Mouse (Mus musculus) liver, embryonic 12.5 days (tissue): ENCODE measurements around the gene C130050O18Rik. TPM values are rescaled to one million over a fixed set of nuclear protein-coding genes. Genes with fewer than 3 reads are reported as not detected.
A peak's percentile ranks its signal among the peaks of the same experiment; 100 is the strongest.

ENCODE experiments used
- ATAC-seq: fragments of 200-750 bp; cut with Nextera tagmentation; 2 replicates; pipeline ENCODE4 v1.8.0; 2017; ENCODE audit warnings: moderate number of reproducible peaks, mild to moderate bottlenecking, moderate library complexity
- H3K27ac ChIP-seq: fragments of 300-500 bp; sonication (generic); 2 replicates; pipeline ENCODE4 v1.5.1; 2016; ENCODE audit warnings: mild to moderate bottlenecking
- H3K27me3 ChIP-seq: fragments of 300-500 bp; sonication (generic); replicated peaks from 2 replicates; pipeline ENCODE4 v1.6.1; 2016; ENCODE audit warnings: mild to moderate bottlenecking, moderate library complexity
- H3K36me3 ChIP-seq: fragments of 300-500 bp; sonication (generic); 2 replicates; pipeline ENCODE4 v1.6.1; 2016; ENCODE audit warnings: mild to moderate bottlenecking, moderate library complexity
- H3K4me1 ChIP-seq: fragments of 300-500 bp; sonication (generic); 2 replicates; pipeline ENCODE4 v1.6.1; 2016
- H3K4me2 ChIP-seq: fragments of 300-500 bp; sonication (generic); 2 replicates; pipeline ENCODE4 v1.6.1; 2016; ENCODE audit warnings: mild to moderate bottlenecking, moderate library complexity
- H3K4me3 ChIP-seq: fragments of 300-500 bp; sonication (generic); 2 replicates; pipeline ENCODE4 v1.5.1; 2016; ENCODE audit warnings: mild to moderate bottlenecking, moderate library complexity
- H3K9ac ChIP-seq: fragments of 300-500 bp; sonication (generic); 2 replicates; pipeline ENCODE4 v1.6.1; 2016; ENCODE audit warnings: mild to moderate bottlenecking, moderate library complexity
- H3K9me3 ChIP-seq: fragments of 300-500 bp; sonication (generic); replicated peaks from 2 replicates; pipeline ENCODE4 v1.6.1; 2016; ENCODE audit warnings: mild to moderate bottlenecking, moderate library complexity
- WGBS: fragments of 180-500 bp; shearing (Covaris S2); methylation state at CpG from one replicate; pipeline ENCODE4 v1.1.7; 2016; ENCODE audit not compliant: insufficient replicate concordance; 5-methylcytosine and 5-hydroxymethylcytosine counted together
- polyA plus RNA-seq: library from polyadenylated mRNA; unstranded; fragments of >200 nt; fragmentation: Nextera tagmentation; extraction: Ambion mirVana; gene quantifications from 2 replicates; pipeline ENCODE4 v1.2.1, GENCODE M21; 2016

C130050O18Rik gene
- polyA plus RNA-seq, 1 experiment from 2014 or later, result 0.72 TPM

DNA sequence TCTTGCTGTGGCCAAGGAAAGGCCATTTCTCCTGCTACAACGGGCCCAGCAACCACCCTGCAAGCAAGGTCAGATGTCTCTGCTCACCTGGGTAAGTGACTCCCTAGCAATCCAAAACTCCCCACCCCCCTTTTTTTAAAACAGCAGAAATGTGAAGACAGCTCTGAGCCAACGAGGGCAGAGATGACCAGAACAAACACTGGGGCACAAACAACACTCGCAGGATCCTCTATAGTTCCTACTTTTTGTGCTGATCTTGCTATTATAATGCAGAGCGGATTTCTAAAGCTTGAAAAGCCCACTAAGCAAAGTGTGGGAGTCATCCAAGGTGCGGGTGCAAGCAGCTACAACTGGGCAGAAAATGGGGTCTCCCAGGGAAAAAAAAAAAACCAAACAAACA lies 34.0 kb upstream of the C130050O18Rik start:
- peak overlapping the region; percentile 94 for H3K9ac ChIP-seq
- peak overlapping the region; percentile 68 for H3K4me3 ChIP-seq
- H3K4me1 ChIP-seq, result peaks cover 96% of the 10 kb centered on the region
- 0 out of 2 replicates have a peak, but pooled peaks cover 4% of the 10 kb centered on the region for H3K36me3 ChIP-seq
- H3K27me3 ChIP-seq, result no peaks in the 10 kb centered on the region
- 57% methylated on average over 5 of the region's 5 CpGs for WGBS
- no peaks in the 10 kb centered on the region for H3K9me3 ChIP-seq
- peak overlapping the region; percentile 92 for H3K27ac ChIP-seq
- no peak for ATAC-seq
- H3K4me2 ChIP-seq, result peak overlapping the region; percentile 85

DNA sequence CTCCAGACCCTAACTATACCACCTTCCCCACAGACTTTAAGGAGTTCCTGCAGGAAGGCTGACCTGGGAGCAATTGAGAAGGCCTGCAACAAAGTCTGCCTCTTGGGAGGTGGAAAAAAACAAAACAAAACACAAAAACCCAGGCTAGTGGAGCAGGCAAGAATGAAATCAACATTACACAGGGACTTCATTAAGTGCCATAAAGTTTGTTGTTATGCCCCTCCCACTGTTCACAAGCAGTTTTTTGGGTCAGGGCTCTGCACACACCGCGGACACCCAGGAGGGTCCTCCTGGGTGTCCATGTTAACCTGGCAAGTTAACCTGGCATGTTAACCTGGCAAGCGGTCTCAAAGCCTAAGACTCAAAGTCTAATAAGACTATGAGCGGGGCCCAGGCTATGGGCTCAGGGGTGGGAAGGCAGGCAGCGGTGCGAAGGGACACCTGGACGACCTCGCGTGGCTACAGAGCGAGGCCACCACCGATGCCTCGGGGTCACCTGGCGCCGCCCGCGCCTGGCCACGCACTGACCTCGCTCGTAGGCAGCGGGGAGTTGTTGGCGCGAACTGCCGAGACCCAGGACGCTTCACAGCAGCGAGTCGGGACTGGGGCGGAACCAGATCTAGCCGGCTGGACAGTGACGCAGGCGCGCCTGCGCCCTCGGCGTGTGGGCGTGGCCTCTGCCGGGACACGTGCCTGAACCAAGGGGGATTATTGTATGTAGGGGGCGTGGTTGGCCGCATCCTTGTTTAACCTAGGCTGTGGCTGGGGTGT lies 33.3 kb upstream of the C130050O18Rik start:
- H3K4me2 ChIP-seq, result peak overlapping the region; percentile 85
- H3K4me1 ChIP-seq, result peaks cover 96% of the 10 kb centered on the region

DNA sequence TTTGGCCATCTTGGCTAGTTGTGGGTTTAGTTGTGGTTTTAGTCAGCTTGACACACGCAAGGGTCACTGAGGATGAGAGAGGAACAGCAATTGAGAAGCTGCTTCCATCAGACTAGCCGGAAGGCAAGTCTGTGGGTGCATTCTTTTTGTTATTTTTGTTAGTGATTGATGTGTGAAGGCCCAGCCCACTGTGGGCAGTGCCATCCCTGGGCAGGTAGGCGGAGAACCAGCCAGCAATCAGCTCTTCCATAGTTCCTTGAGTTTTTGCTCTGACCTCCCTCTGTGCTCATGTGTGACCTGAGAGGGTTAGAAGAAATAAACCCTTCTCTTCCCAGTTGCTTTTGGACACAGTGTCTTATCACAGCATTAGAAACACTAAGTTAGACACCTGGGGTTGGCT lies 32.0 kb upstream of the C130050O18Rik start:
- H3K4me3 ChIP-seq, result no peak overlapping the region
- peak overlapping the region; percentile 92 for H3K27ac ChIP-seq
- peaks cover 96% of the 10 kb centered on the region for H3K4me1 ChIP-seq
- 0 out of 2 replicates have a peak, but pooled peaks cover 4% of the 10 kb centered on the region for H3K36me3 ChIP-seq
- H3K9me3 ChIP-seq, result no peaks in the 10 kb centered on the region
- H3K9ac ChIP-seq, result peak overlapping the region; percentile 94; the same call in 1 of the 2 replicates
- ATAC-seq, result no peak
- 63% methylated on average over 3 of the region's 3 CpGs for WGBS
- H3K4me2 ChIP-seq, result peak overlapping the region; percentile 85
- H3K27me3 ChIP-seq, result no peaks in the 10 kb centered on the region

More for the DNA sequence above, 33.3 kb upstream of the C130050O18Rik start:
- peak; percentile 90 for ATAC-seq
- Histone ChIP-seq H3K9ac (peak overlapping the region; percentile 94), H3K27ac (peak overlapping the region; percentile 92), H3K4me3 (peak overlapping the region; percentile 68), H3K9me3 (no peaks in the 10 kb centered on the region), H3K27me3 (no peaks in the 10 kb centered on the region), H3K36me3 (0 out of 2 replicates have a peak, but pooled peaks cover 4% of the 10 kb centered on the region)
- WGBS, result 2% methylated on average over 39 of the region's 39 CpGs

GRCm38 (mm10) chr5:139373889-139374444 lies 31.1 kb upstream of the C130050O18Rik start:
- 0 out of 2 replicates have a peak overlapping the region, but pooled peaks have one; percentile 21 for H3K4me2 ChIP-seq
- WGBS, result 53% methylated on average over 6 of the region's 6 CpGs
- ATAC-seq, result no peak
- no peaks in the 10 kb centered on the region for H3K27me3 ChIP-seq
- no peaks in the 10 kb centered on the region for H3K36me3 ChIP-seq
- peak overlapping the region; percentile 49 for H3K9ac ChIP-seq
- peak overlapping the region; percentile 67 for H3K27ac ChIP-seq
- H3K4me3 ChIP-seq, result no peak overlapping the region
- H3K4me1 ChIP-seq, result peaks cover 96% of the 10 kb centered on the region
- no peaks in the 10 kb centered on the region for H3K9me3 ChIP-seq

DNA sequence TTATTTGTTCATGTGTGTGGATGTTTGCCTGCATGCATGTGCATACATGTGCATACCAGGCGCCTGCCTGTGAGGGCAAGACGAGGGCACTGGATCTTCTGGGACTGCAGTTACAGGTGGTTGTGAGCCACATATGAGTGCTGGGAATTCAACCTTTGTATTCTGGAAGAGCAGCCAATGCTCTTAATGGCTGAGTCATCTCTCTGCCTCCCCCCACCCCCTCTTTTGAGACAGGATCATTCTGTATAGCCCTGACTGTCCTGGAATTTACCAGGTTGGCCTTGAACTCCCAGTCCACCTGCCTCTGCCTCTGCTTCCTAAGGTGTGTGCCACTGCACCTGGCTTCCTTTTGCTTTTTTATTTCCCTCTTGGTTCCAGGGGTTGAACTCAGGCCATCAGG lies 30.2 kb upstream of the C130050O18Rik start:
- H3K9ac ChIP-seq, result no peak overlapping the region
- no peaks in the 10 kb centered on the region for H3K27me3 ChIP-seq
- H3K27ac ChIP-seq, result peak overlapping the region; percentile 52; the same call in 1 of the 2 replicates
- WGBS, result 78% methylated on average over 2 of the region's 2 CpGs
- no peaks in the 10 kb centered on the region for H3K9me3 ChIP-seq
- no peaks in the 10 kb centered on the region for H3K36me3 ChIP-seq
- peaks cover 97% of the 10 kb centered on the region for H3K4me1 ChIP-seq
- H3K4me2 ChIP-seq, result no peak overlapping the region
- no peak for ATAC-seq
- H3K4me3 ChIP-seq, result no peak overlapping the region

GRCm38 (mm10) chr5:139377468-139378270 lies 27.4 kb upstream of the C130050O18Rik start, which contains the start of gene Gpr146:
Gene Gpr146, plus strand, starts transcription at chr5:139377697.
- Histone ChIP-seq H3K9me3 (no peaks in the 10 kb centered on the region), H3K4me1 (peaks cover 95% of the 10 kb centered on the region), H3K27me3 (no peaks in the 10 kb centered on the region), H3K4me2 (peak within 1 kb of the TSS; percentile 91), H3K36me3 (no peaks in the 10 kb centered on the region), H3K4me3 (peak within 1 kb of the TSS; percentile 78), H3K9ac (peak within 1 kb of the TSS; percentile 83), H3K27ac (peak within 1 kb of the TSS; percentile 100)
- WGBS, result 28% methylated on average over 18 of the region's 18 CpGs
- ATAC-seq, result peak; percentile 40

DNA sequence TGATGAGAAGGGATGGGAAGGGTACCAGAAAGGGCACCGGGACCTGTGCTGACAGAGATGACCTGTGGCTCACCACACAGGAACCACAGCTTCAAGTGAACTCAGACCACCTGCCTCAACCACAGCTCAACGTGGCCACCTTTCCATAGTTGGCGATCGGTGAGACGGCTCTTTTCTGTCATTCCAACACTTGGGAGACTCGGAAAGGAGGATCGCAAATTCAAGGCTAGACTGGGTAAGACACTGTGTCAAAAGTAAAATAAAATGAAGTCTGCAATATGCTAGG lies 26.9 kb upstream of the C130050O18Rik start:
- ATAC-seq, result no peak
- H3K9me3 ChIP-seq, result no peaks in the 10 kb centered on the region
- H3K27me3 ChIP-seq, result no peaks in the 10 kb centered on the region
- H3K36me3 ChIP-seq, result no peaks in the 10 kb centered on the region
- WGBS, result 58% methylated on average over 7 of the region's 7 CpGs
- H3K4me2 ChIP-seq, result peak overlapping the region; percentile 91
- peak overlapping the region; percentile 100 for H3K27ac ChIP-seq
- H3K4me1 ChIP-seq, result peaks cover 95% of the 10 kb centered on the region
- peak overlapping the region; percentile 83 for H3K9ac ChIP-seq
- peak overlapping the region; percentile 78; the same call in 1 of the 2 replicates for H3K4me3 ChIP-seq

- ATAC-seq, result no peak
- Histone ChIP-seq H3K36me3 (peaks cover 7% of the 10 kb centered on the region), H3K9me3 (no peaks in the 10 kb centered on the region), H3K4me3 (peak overlapping the region; percentile 78), H3K9ac (peak overlapping the region; percentile 83), H3K27me3 (no peaks in the 10 kb centered on the region), H3K4me2 (peak overlapping the region; percentile 91), H3K4me1 (peaks cover 95% of the 10 kb centered on the region), H3K27ac (peak overlapping the region; percentile 100)
- WGBS, result 14% methylated on average over 21 of the region's 21 CpGs
Measured at GRCm38 (mm10) chr5:139378986-139379629, 26.0 kb upstream of the C130050O18Rik start.

GRCm38 (mm10) chr5:139379771-139380384 lies 25.2 kb upstream of the C130050O18Rik start:
- peak; percentile 6 for ATAC-seq
- Histone ChIP-seq H3K4me2 (peak overlapping the region; percentile 91), H3K27ac (peak overlapping the region; percentile 100), H3K9me3 (no peaks in the 10 kb centered on the region), H3K27me3 (no peaks in the 10 kb centered on the region), H3K36me3 (peaks cover 14% of the 10 kb centered on the region), H3K4me3 (peak overlapping the region; percentile 78), H3K9ac (peak overlapping the region; percentile 83), H3K4me1 (peaks cover 95% of the 10 kb centered on the region)
- 8% methylated on average over 8 of the region's 8 CpGs for whole genome bisulfite sequencing

DNA sequence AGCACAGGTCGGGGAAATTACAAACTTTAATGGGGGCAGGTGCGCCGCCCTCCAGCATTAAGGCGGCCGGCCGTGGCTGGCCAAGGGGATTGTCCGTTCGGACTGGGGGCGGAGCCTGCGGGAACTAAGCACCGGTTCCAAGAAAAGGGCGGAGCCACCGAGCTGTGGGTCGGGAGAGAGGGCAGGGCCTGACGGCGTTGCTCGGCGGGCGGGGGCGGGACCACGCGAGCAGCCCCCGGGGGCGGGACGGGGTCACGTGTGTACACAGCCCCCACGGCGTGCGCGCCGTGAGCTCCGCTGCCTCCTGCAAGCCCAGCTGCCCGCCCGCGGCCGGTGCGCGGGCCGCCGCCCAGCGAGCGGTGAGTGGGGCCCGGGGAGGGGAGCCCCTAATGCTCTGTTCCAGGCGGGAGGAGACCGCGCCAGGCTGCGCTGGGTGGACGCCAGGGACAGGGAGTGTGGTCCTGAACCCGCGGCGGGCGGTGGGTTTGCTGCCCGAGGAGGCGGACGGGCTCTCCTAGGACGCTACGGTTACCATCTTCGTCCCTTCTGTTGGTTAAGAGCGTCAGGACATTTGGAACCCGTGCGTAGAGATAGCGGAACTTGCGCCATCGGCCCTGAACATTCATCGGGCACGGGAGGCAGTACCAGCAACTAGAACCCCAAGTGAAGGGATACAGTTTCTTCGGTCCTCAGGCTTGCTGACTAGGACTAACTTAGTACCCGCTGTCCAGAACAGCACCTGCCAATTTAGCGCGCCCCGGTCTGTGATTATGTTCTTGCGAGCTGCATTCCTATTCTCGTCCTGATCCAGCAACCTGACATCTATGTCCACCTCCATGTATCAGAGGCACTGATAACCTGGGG lies 24.5 kb upstream of the C130050O18Rik start:
- Histone ChIP-seq H3K4me3 (peak overlapping the region; percentile 78), H3K36me3 (peaks cover 22% of the 10 kb centered on the region), H3K4me2 (peak overlapping the region; percentile 91), H3K9me3 (no peaks in the 10 kb centered on the region), H3K27ac (peak overlapping the region; percentile 100), H3K9ac (peak overlapping the region; percentile 83), H3K27me3 (no peaks in the 10 kb centered on the region), H3K4me1 (peaks cover 95% of the 10 kb centered on the region)
- ATAC-seq, result peak; percentile 71
- WGBS, result under 1% methylated on average over 73 of the region's 73 CpGs
